Mouse (Mus musculus): Measurements from ENCODE around the gene Ifit3b.
"Not testable (repeated sequence)": the region's sequence is repeated elsewhere in the genome, so short reads cannot be mapped to it uniquely, and the experiment has no call there.

The Ifit3b gene

GRCm38 (mm10) chr19:34610118-34610517, 2.3 kb downstream of the Ifit3b start:
- not testable (repeated sequence) for DNase-seq

- not testable (repeated sequence) for DNase-seq
Observed at GRCm38 (mm10) chr19:34612243-34613001, 4.7 kb downstream of the Ifit3b start.

DNA sequence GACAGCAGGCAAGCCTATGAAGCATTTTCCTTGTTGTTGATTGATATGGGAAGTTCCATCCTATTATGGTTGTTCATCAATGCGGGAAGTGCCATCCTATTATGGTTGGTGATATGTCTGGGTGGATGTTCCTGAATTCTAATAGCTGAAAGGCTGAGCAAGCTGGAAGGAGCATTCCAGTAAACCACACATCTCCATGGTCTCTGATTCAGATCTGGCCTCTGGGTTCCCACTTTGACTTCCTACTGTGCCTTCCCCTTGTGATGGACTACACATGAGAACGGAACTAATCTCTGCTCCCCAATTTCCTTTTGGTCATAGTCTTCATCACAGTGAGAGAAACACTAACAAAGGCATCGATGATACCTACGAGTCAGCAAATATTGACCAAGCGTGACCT, 13.1 kb downstream of the Ifit3b start:
- no peak for DNase-seq

GRCm38 (mm10) chr19:34623781-34624180, 16.0 kb downstream of the Ifit3b start:
- DNase-seq = no peak

DNA sequence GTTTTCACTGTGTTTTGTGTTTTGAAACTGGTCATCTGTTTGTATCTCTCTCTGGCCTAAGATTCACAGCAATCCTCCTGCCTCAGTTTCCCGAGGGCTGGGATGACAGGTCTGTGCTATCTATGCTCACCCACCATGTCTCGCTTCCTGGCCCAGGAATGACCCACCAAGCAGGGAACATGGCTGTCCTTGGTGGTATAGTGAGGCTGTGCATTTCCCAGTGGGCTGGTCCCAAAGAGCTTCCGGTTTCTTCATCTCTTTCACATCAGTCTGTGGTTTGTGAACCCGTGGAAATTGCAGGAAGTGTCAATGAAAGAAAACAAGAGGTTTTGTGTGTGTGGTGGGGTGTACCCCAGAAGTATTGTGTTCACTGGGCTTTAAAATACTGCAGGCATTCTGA, 16.9 kb downstream of the Ifit3b start:
- no peak for DNase-seq

- DNase-seq = no peak
Observed at GRCm38 (mm10) chr19:34627496-34627895, 19.7 kb downstream of the Ifit3b start.

DNA sequence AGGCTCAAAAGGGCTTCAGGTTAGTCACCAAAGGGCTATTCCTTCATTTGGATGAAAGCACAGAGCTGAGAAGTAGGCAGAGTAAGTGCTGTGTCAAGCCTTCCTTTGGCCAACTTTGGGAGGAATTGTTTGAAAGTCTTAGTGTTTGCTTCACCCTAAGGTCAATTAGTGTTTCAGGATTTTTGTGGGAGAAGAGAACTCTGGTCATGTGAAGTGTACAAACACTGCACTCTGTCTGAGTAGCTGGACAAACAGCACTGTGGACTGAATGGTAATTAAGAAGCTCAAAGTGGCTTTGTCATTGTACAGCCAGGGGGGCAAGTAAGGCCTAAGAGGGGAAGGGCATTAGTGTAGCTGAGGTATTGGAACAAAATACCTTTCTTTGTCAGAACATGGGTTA, 23.7 kb downstream of the Ifit3b start:
- DNase-seq = no peak

- no peak for DNase-seq
Observed at GRCm38 (mm10) chr19:34633484-34633883, 25.7 kb downstream of the Ifit3b start.

- DNase-seq = peak; percentile 61 to 79
Observed at GRCm38 (mm10) chr19:34636933-34637557, 29.3 kb downstream of the Ifit3b start.

DNA sequence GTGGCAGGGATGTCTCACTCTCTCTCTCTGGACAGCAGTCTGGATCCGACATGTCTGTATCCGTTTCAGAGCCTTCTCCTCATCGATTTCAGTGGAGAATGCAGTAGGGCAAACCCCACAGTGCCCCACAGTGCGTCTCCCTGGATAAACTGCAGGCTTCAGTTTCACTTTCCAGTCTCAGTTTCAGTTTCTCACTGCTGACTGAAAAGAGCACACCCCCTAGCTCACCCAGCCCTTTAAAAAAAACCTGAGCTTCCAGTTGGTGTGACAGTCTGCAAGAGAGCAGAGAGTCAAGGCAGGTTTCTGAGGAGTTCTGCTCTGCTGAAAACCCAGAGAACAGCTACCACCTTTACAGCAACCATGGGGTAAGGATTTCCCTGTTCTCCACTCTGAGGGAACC, 32.9 kb downstream of the Ifit3b start, which contains the start of the genes Ifit1bl2 and Ifit1:
Ifit1bl2 (minus strand) TSS at position 121 of the 400 bp plus-strand sequence.
Ifit1 (plus strand) TSS at position 249 of the 400 bp plus-strand sequence.
- DNase-seq = peak; percentile 38 to 44

GRCm38 (mm10) chr19:34642616-34643015, 34.8 kb downstream of the Ifit3b start:
- no peak for DNase-seq

- DNase-seq = peak in 1 of 2 experiments; percentile 45
Observed at GRCm38 (mm10) chr19:34647630-34648029, 39.9 kb downstream of the Ifit3b start.

- no peak for DNase-seq
Observed at GRCm38 (mm10) chr19:34650276-34650675, 42.5 kb downstream of the Ifit3b start.

DNA sequence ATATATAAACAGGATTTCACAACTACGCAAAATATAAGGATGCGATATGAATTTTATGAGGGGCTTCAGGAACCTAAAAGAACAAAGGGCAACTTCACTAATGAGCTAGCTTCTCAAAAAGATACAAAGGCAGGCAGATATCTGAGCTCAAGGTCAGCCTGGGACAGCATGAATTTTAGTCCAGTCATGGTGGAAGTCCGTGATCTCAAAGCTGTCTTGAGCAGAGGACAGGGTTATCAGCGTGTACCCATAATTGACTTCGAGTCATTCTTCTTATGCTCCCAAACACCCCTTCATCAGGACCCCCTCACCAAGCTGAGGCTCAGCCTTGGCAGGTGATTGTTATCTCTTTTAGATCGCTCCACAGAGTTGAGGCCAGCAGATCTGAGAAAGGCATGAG, 43.2 kb downstream of the Ifit3b start:
- DNase-seq = no peak

- no peak for DNase-seq
Observed at GRCm38 (mm10) chr19:34655227-34655805, 47.5 kb downstream of the Ifit3b start.

DNA sequence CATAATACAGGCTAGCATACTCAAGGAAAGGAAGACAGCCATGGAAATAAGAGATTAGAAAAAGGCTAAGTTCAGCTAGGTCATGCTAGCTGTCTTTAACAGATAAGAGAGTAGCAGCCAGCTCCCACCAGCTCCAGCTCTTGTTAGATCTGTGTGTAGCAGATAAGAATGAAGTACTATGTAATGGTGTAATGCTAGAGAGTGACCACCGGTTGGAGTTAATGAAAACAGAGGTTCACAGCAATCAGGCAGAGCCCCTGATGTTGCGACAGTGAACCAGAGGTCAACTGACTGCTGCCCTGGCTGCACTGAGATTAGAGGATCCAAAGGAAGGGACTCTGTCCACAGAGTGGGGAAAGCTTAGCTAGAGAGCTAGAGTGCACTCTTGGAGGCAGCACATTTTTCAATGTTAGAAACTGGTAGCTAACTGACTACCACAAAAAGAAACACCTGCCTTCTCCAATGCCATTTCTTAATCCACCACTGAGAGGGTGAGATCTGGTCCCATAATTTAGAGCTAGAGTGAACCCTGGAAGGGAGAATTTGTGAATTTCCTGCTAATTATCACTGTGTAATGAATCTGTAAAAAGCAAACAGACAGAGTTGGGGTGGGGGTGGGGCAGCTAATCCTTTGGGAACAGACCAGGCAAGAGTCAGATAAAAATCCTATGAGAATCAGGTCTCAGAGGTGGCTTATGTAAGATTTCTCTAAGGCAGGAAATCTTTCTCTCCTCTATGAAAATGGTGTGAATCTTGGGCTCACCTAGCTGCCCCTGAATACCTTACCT, 48.9 kb downstream of the Ifit3b start:
- peak in 1 of 2 experiments; percentile 45 for DNase-seq

- peak; percentile 70 to 71 for DNase-seq
Observed at GRCm38 (mm10) chr19:34662067-34662507, 54.3 kb downstream of the Ifit3b start.

DNA sequence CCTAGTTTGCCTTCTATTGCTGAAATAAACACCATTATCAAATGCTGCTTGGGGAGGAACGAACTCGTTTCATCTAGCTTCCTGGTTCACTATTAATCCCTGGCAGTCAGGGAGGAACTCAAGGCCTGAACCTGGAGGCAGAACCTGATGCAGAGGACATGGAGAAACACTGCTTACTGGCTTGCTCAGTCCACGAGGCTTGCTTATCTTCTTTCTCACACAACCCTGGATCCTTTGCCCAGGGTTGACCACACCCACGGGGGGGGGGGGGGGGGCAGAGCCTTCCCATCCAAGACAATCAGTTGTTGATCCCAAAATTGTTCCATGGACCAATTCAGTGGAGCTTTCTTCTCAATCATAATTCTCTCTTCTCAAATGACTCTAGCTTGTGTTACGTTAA, 55.0 kb downstream of the Ifit3b start:
- DNase-seq = no peak

All from kidney, postnatal 36 days (tissue).